Mouse (Mus musculus) hindbrain, embryonic 12.5 days (tissue): ENCODE data around the gene Pkp4. TPM values are rescaled to one million over a fixed set of nuclear protein-coding genes. Genes with fewer than 3 reads are reported as not detected.
"Not testable (repeated sequence)": the region's sequence is repeated elsewhere in the genome, so short reads cannot be mapped to it uniquely, and the experiment has no call there.

Experiments used
- ATAC-seq: fragments of 200-750 bp; cut with Nextera tagmentation; 2 replicates; pipeline ENCODE4 v1.8.0; 2017; ENCODE audit warnings: moderate TSS enrichment; ENCODE audit not compliant: low FRiP score
- H3K27ac ChIP-seq: fragments of 300-500 bp; sonication (generic); 2 replicates; pipeline ENCODE4 v1.5.1; 2016; ENCODE audit warnings: mild to moderate bottlenecking
- H3K27me3 ChIP-seq: fragments of 300-500 bp; sonication (generic); 2 replicates; pipeline ENCODE4 v1.6.1; 2016; ENCODE audit warnings: mild to moderate bottlenecking
- H3K36me3 ChIP-seq: fragments of 300-500 bp; sonication (generic); 2 replicates; pipeline ENCODE4 v1.6.1; 2016; ENCODE audit warnings: mild to moderate bottlenecking
- H3K4me1 ChIP-seq: fragments of 300-500 bp; sonication (generic); 2 replicates; pipeline ENCODE4 v1.6.1; 2016
- H3K4me2 ChIP-seq: fragments of 300-500 bp; sonication (generic); replicated peaks from 2 replicates; pipeline ENCODE4 v1.6.1; 2016; ENCODE audit warnings: mild to moderate bottlenecking
- H3K4me3 ChIP-seq: fragments of 300-500 bp; sonication (generic); 2 replicates; pipeline ENCODE4 v1.5.1; 2016; ENCODE audit warnings: mild to moderate bottlenecking
- H3K9ac ChIP-seq: fragments of 300-500 bp; sonication (generic); 2 replicates; pipeline ENCODE4 v1.6.1; 2016; ENCODE audit warnings: mild to moderate bottlenecking, moderate library complexity
- H3K9me3 ChIP-seq: fragments of 300-500 bp; sonication (generic); replicated peaks from 2 replicates; pipeline ENCODE4 v1.6.1; 2016; ENCODE audit warnings: mild to moderate bottlenecking
- WGBS: fragments of 180-500 bp; shearing (Covaris S2); methylation state at CpG from one replicate; pipeline ENCODE4 v1.1.7; 2016; 5-methylcytosine and 5-hydroxymethylcytosine counted together
- polyA plus RNA-seq: library from polyadenylated mRNA; unstranded; fragments of >200 nt; fragmentation: Nextera tagmentation; extraction: Ambion mirVana; gene quantifications from 2 replicates; pipeline ENCODE4 v1.2.1, GENCODE M21; 2016

Pkp4 gene
- polyA plus RNA-seq, 1 experiment from 2014 or later: 20.0 TPM

DNA sequence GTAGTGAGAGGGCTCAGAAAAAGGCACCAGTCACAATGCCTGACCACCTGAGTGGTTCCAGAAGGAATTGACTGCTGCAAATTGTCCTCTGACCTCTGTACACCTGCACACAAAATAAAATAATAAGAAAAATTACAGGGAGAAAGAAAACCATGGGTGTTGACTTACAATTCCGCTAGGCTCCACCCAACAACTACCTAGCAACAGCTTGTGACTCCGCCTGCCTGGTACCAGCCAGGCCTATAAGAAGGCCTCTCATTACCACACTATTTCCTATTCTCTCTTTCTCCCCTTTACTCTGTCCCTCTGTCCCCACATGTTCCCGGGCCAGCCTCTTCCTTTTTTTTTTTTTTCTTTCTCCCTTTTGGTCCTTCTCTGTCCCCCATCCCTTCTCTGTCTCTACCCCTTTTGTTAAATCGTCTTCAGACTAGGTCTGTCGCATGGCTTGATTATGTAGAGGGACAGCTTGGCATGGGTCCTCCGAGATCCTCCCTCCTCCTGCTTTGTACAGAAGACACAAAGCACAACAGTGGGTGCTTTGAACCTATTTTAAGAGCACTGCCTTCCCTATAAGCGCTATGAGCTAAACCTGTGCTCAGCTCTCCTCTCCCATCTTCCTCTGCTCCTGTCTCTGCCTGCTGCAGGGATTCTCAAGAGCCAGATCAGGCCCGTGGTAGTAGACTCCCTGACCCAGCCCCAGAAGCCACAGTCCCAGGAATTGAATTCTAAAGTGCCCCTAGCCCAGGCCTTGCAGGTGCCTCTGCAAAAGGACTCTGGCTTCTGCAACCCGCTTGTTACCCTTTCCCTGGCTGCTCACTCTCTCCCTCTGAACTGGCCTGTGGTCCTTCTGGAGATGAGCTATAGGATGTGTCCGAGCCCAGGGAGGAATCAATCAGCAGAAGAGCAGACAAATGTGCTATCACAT is 223.5 kb downstream of the Pkp4 start:
- Histone ChIP-seq H3K4me3 (no peak overlapping the region), H3K27ac (no peak overlapping the region), H3K4me2 (no peak overlapping the region), H3K36me3 (no peaks in the 10 kb centered on the region), H3K9ac (no peak overlapping the region), H3K9me3 (no peaks in the 10 kb centered on the region), H3K4me1 (no peaks in the 10 kb centered on the region; the same call in 1 of the 2 replicates), H3K27me3 (no peaks in the 10 kb centered on the region)
- no peak for ATAC-seq
- 79% methylated on average over 10 of the region's 10 CpGs for WGBS

DNA sequence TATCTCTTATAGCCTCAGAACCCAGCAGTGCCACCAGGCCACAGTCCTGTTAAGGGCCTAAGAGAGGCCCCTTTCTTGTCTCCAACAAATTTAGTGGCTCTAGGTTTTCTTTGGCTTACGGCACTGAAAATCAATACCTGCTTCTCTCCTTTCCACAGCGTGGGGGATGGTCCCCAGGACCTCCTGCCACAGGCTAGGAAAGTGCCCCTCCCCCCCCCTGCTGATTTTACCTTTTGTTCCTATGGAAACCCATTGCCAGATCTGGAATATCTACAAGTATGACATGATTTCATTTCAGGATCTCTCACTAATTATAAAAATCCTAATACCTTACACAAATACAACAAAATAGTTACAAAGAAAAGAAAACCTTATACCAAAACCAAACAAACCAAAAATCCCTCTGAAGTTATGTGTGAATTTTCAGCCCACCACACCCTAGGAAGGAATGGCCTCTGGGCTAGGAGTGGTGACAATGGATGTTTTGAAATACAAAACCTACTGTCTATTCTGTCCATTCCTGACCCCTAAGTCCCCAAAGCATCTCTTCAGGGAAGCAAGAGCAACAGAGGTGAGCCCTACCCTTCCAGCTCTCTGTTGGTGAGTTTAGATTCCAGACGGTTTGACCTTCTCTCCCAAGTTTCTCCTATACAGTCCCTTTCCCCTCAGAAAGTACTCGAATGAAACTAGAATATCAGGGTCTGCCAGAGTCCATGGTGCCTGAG is 224.7 kb downstream of the Pkp4 start:
- WGBS: 64% methylated on average over 4 of the region's 4 CpGs
- Histone ChIP-seq H3K4me2 (no peak overlapping the region), H3K27me3 (no peaks in the 10 kb centered on the region), H3K9me3 (no peaks in the 10 kb centered on the region), H3K27ac (no peak overlapping the region), H3K36me3 (no peaks in the 10 kb centered on the region), H3K9ac (no peak overlapping the region), H3K4me3 (no peak overlapping the region), H3K4me1 (no peaks in the 10 kb centered on the region; the same call in 1 of the 2 replicates)
- ATAC-seq: no peak

DNA sequence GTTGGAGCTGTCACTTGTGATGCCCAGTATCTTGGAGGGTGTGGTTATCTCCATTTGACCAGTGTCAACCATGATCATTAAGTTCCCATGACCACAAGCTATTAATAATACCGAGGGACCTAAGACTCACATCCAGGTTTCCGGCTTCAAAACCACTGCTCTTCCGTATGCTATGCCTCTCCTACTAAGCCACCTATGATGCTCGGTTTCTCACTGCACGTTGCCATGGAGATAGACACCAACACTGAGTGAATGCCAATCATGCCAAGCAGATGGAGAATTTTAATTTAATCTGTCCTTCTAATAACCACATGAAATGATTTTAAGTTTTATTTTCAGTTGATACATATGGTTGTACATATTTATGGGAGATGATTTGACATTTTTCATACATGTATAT is 229.3 kb downstream of the Pkp4 start:
- Histone ChIP-seq H3K4me1 (no peaks in the 10 kb centered on the region; the same call in 1 of the 2 replicates), H3K9ac (no peak overlapping the region), H3K27ac (no peak overlapping the region), H3K4me3 (no peak overlapping the region), H3K4me2 (no peak overlapping the region), H3K9me3 (no peaks in the 10 kb centered on the region), H3K36me3 (no peaks in the 10 kb centered on the region), H3K27me3 (no peaks in the 10 kb centered on the region)
- WGBS: 93% methylated on average over 5 of the region's 5 CpGs
- ATAC-seq: no peak

DNA sequence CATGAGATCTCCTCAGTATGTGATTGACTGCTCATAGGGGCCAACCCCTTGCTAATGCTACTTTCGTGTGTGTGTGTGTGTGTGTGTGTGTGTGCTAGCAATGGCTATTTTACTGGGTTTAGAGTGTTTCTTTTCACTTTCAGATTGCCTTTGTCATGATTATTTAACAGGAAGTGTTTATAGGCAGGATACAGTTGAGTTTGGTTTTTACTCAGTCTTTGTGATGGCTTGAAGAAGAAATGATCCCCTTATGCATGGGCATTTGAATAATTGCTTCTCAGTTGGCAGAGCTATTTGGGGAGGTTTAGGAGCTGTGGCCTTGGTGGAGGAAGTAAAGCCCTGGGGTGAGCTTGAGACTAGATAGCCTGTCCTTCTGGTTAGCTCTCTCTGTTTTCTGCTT is 232.5 kb downstream of the Pkp4 start:
- 86% methylated on average over 1 of the region's 1 CpGs for WGBS
- no peak for ATAC-seq

DNA sequence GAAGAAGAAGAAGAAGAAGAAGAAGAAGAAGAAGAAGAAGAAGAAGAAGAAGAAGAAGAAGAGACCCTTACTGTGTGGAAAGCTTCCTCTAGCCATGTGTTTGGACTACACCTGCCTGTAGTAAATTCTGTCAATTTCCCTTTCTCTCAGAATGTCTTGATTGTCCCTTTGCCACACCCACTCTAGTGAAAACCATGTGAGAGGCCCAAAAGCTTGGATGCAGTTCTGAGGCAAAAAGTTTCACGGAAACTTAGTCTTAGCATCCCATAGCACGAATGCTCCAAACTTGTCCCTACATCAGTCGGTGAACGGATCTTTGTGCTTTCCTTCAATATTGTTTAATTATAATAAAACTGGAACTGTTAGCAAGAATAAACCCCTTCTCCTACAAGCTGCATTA is 234.0 kb downstream of the Pkp4 start:
- ATAC-seq: no peak
- Histone ChIP-seq H3K4me1 (no peaks in the 10 kb centered on the region), H3K36me3 (no peaks in the 10 kb centered on the region), H3K27me3 (no peaks in the 10 kb centered on the region), H3K27ac (no peak overlapping the region), H3K9me3 (no peaks in the 10 kb centered on the region), H3K4me3 (no peak overlapping the region), H3K9ac (no peak overlapping the region), H3K4me2 (no peak overlapping the region)
- 95% methylated on average over 4 of the region's 4 CpGs for WGBS

More for the DNA sequence above, 232.5 kb downstream of the Pkp4 start:
- Histone ChIP-seq H3K27me3 (no peaks in the 10 kb centered on the region), H3K36me3 (no peaks in the 10 kb centered on the region), H3K9ac (no peak overlapping the region), H3K4me1 (no peaks in the 10 kb centered on the region), H3K9me3 (no peaks in the 10 kb centered on the region), H3K27ac (no peak overlapping the region), H3K4me2 (no peak overlapping the region), H3K4me3 (no peak overlapping the region)

DNA sequence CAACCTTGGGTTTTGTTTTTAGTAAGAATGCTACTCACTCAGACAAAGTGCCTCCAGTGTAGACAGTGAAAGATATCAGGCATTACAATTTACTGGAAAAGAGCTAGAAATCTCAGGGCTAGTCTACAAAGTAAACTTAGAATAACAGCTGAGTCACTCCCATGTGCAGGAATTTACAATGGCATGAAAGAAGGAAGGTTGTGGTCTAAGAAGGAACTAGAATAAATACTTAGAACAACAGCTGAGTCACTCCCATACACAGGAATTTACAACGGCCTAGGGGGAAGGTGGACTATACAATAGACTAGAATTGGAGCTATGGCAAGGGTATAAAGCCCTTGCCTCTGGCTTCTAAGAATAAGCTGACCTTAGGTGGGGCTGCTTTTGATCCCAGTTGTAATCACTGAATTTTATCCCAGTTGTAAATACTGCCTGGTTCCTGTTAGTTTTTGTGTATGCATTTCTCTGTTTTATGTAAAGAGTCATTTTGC is 234.6 kb downstream of the Pkp4 start:
- not testable (repeated sequence) for H3K9me3 ChIP-seq, H3K9ac ChIP-seq, H3K36me3 ChIP-seq, H3K4me2 ChIP-seq, H3K4me1 ChIP-seq, ATAC-seq, H3K4me3 ChIP-seq, H3K27me3 ChIP-seq, H3K27ac ChIP-seq
- 77% methylated on average over 1 of the region's 1 CpGs for WGBS

DNA sequence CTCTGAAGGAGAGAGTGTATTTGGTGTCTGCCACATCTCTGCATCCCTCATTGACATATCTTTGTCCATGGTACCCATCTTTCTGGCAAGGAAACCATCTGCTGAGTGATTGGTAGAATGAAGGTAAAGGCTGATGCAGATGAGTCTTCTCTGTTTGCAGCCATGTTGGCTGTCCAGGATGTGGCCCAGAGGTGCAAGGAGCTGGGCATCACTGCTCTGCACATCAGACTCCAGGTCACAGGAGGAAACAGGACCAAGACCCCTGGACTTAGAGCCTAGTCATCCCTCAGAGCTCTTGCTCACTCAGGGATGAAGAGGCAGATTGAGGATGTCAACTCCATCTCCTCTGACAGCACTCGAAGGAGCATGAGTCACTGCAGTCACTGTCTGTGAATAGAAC is 235.9 kb downstream of the Pkp4 start:
- WGBS: 87% methylated on average over 1 of the region's 1 CpGs
- Histone ChIP-seq H3K9ac (no peak overlapping the region), H3K4me2 (no peak overlapping the region), H3K27ac (no peak overlapping the region), H3K4me3 (no peak overlapping the region), H3K36me3 (no peaks in the 10 kb centered on the region), H3K9me3 (no peaks in the 10 kb centered on the region), H3K27me3 (no peaks in the 10 kb centered on the region), H3K4me1 (no peaks in the 10 kb centered on the region)
- ATAC-seq: no peak

DNA sequence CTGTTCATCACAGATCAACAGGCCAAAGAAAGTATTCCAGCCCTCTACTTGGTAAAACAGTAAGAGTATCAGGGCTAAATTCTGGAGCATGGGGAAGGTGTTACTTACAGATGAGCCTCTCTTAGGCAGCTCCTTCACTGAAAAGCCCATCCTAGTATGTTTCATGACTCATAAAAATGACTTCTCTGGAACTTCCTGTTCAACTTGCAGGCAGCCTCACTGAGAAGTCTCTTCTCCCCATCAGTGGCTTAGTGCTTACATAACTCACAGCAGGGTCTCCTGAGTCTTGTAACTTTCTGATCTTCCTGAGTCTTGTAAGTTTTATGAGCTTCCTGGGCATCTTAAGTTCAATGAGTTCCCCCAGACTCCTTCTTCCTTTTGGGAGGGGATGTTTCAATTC is 236.9 kb downstream of the Pkp4 start:
- H3K27me3 ChIP-seq: no peaks in the 10 kb centered on the region
- H3K36me3 ChIP-seq: no peaks in the 10 kb centered on the region
- no peak overlapping the region for H3K4me2 ChIP-seq
- H3K9ac ChIP-seq: no peak overlapping the region
- H3K9me3 ChIP-seq: no peaks in the 10 kb centered on the region
- H3K4me1 ChIP-seq: no peaks in the 10 kb centered on the region
- H3K4me3 ChIP-seq: no peak overlapping the region
- H3K27ac ChIP-seq: no peak overlapping the region
- ATAC-seq: no peak

DNA sequence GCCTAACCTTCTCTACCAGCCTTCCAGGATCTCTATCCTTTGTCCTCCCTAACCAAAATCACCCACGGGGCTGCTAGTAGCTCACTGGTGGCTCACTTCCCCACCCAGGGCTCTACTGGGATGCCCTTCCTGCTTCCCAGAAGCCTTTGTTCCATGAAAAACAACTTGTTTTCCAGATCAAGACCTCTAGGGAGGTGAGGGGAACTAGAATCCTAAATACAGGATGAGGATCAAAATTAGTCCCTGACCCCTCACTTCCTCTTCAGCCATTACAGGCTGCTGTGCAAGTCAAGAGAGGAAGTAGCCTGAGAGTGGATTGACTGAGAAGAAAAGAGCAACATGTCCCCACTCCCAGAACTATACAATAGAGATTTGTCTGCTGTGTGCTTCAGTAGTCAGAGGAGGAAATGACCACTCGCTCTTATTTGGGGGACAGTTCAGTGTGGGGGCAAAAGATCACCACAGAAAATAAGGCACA is 240.3 kb downstream of the Pkp4 start:
- H3K4me2 ChIP-seq: no peak overlapping the region
- 69% methylated on average over 2 of the region's 2 CpGs for WGBS
- no peaks in the 10 kb centered on the region for H3K9me3 ChIP-seq
- no peak for ATAC-seq
- no peak overlapping the region for H3K4me3 ChIP-seq
- H3K27ac ChIP-seq: no peak overlapping the region
- no peaks in the 10 kb centered on the region for H3K4me1 ChIP-seq
- no peaks in the 10 kb centered on the region for H3K27me3 ChIP-seq
- no peak overlapping the region for H3K9ac ChIP-seq
- no peaks in the 10 kb centered on the region for H3K36me3 ChIP-seq

DNA sequence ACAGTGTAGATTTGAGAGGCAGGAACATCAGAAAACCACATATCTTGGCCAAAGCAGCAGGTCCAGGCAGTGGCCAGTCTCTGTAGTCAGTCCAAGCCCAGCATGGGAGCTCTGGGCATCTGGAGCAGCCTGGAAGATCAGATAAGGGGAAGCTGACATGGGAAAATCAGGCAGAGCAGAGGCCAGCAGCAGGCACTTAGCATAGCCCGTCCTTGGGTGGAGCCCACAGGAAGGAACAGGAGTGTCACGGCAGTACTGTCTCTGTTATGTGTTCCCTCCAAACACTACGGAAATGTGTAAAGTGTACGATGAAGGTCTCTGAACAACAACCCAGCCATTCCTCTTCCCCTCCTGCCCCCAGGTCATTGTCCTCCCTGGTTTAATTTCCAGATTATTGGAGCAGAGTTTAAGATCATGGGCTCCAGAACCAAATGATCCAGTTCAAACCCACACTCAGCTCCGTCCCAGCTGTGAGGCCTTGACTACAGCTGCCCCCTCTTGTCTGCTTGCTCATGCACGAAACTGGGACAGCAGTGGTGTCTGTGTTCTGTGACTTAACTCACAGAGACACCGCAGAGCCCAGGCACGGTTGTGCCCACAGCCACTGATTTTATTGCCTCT is 241.3 kb downstream of the Pkp4 start:
- Histone ChIP-seq H3K4me1 (peaks cover 1% of the 10 kb centered on the region), H3K36me3 (no peaks in the 10 kb centered on the region), H3K9me3 (no peaks in the 10 kb centered on the region), H3K4me3 (no peak overlapping the region), H3K9ac (no peak overlapping the region), H3K27me3 (no peaks in the 10 kb centered on the region), H3K27ac (no peak overlapping the region), H3K4me2 (no peak overlapping the region)
- ATAC-seq: no peak
- WGBS: 74% methylated on average over 8 of the region's 8 CpGs

DNA sequence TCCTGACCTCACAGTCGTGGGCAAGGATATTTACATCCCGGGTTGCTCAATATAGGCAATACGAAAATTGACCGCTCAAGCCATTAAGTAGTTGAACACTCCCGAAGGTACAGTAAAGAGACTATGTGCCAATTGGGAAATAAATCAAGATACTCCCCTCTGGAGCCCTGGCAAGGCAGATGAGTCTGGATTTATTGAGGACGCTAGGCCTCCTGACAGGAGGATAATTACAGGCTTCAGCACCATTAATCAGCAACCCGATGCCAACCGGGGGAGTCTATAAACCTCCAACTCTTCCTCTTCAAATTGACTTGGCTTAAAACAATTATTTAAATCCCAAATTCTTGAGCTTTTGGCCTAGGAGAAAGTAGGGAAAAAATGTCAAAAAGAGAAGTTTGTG is 243.4 kb downstream of the Pkp4 start:
- no peak overlapping the region for H3K27ac ChIP-seq
- H3K36me3 ChIP-seq: no peaks in the 10 kb centered on the region
- H3K4me1 ChIP-seq: peaks cover 13% of the 10 kb centered on the region
- H3K4me3 ChIP-seq: no peak overlapping the region
- no peaks in the 10 kb centered on the region for H3K27me3 ChIP-seq
- 81% methylated on average over 8 of the region's 8 CpGs for WGBS
- H3K4me2 ChIP-seq: no peak overlapping the region
- ATAC-seq: no peak
- no peak overlapping the region for H3K9ac ChIP-seq
- H3K9me3 ChIP-seq: no peaks in the 10 kb centered on the region
